ENCODE assay signal across 8 mouse cellular contexts in genomic region chr2:128817786-128818681, GRCm38 (mm10). TPM values are rescaled to one million over a fixed set of nuclear protein-coding genes. Genes with fewer than 3 reads are reported as not detected.
DNase-seq lines count a peak whose midpoint lies in the region; ATAC-seq and TF ChIP-seq lines count a peak whose summit lies in the region.

Tmem87b (plus strand) TSS chr2:128818118.

- peak within 1 kb of the TSS; percentile 72 for H3K9ac ChIP-seq in forebrain, embryonic 12.5 days
- H3K9ac ChIP-seq in heart, postnatal 0 days (replicated peaks; ENCODE audit: low read depth, low read length) = peak within 1 kb of the TSS; percentile 82
- peak within 1 kb of the TSS; percentile 80 for H3K9ac ChIP-seq in liver, embryonic 16.5 days (ENCODE audit: low read depth, low read length)
- peak within 1 kb of the TSS; percentile 86 for H3K9ac ChIP-seq in neural tube, embryonic 13.5 days

- DNase-seq in c-Kit-positive CD71-positive TER-119-positive erythroid progenitor cells, embryonic 14.5 days (ENCODE audit: low spot score) = peak; percentile 92
- DNase-seq in heart, postnatal 0 days (ENCODE audit: low spot score) = peak; percentile 99
- peak; percentile 98 for DNase-seq in kidney, postnatal 4 days

- 0 out of 2 replicates have a peak, but pooled peaks have one; percentile 45 for TF ChIP-seq EP300 in heart, postnatal 0 days (IDR thresholded peaks at IDR 0.05; ENCODE audit: low read depth)

- peaks cover 17% of the 10 kb centered on the region for H3K27me3 ChIP-seq in E14TG2a.4 (ENCODE audit: insufficient read depth, low read length)
- H3K27me3 ChIP-seq in forebrain, embryonic 12.5 days = no peaks in the 10 kb centered on the region
- H3K27me3 ChIP-seq in heart, postnatal 0 days (ENCODE audit: control insufficient read depth, insufficient read depth, low read length) = no peaks in the 10 kb centered on the region
- H3K27me3 ChIP-seq in liver, embryonic 16.5 days (ENCODE audit: control insufficient read depth, insufficient read depth, low read depth, low read length) = no peaks in the 10 kb centered on the region
- no peaks in the 10 kb centered on the region for H3K27me3 ChIP-seq in neural tube, embryonic 13.5 days
- H3K27me3 ChIP-seq in testis, adult 2 months (ENCODE audit: control insufficient read depth, insufficient read depth, low read length) = no peaks in the 10 kb centered on the region

- TF ChIP-seq POLR2A in testis, adult 2 months (IDR thresholded peaks at IDR 0.05; ENCODE audit: control insufficient read depth, low read depth, low read length) = peak; percentile 92

- peak within 1 kb of the TSS; percentile 94 for H3K4me3 ChIP-seq in E14TG2a.4 (replicated peaks; ENCODE audit: low read length)
- H3K4me3 ChIP-seq in forebrain, embryonic 12.5 days (replicated peaks) = peak within 1 kb of the TSS; percentile 71
- H3K4me3 ChIP-seq in heart, postnatal 0 days (ENCODE audit: low read depth, low read length) = peak within 1 kb of the TSS; percentile 97
- peak within 1 kb of the TSS; percentile 94 for H3K4me3 ChIP-seq in liver, embryonic 16.5 days (ENCODE audit: low read depth, low read length)
- H3K4me3 ChIP-seq in neural tube, embryonic 13.5 days = peak within 1 kb of the TSS; percentile 69
- H3K4me3 ChIP-seq in testis, adult 2 months (ENCODE audit: control insufficient read depth, low read depth, low read length) = peak within 1 kb of the TSS; percentile 91

- peaks cover 47% of the 10 kb centered on the region for H3K4me1 ChIP-seq in E14TG2a.4 (replicated peaks; ENCODE audit: low read depth, low read length)
- peaks cover 14% of the 10 kb centered on the region for H3K4me1 ChIP-seq in forebrain, embryonic 12.5 days
- peaks cover 7% of the 10 kb centered on the region; the same call in 1 of the 2 replicates for H3K4me1 ChIP-seq in heart, postnatal 0 days (ENCODE audit: control insufficient read depth, insufficient read depth)
- H3K4me1 ChIP-seq in liver, embryonic 16.5 days (ENCODE audit: control insufficient read depth, low read depth, low read length) = peaks cover 18% of the 10 kb centered on the region
- H3K4me1 ChIP-seq in neural tube, embryonic 13.5 days (replicated peaks) = peaks cover 35% of the 10 kb centered on the region
- H3K4me1 ChIP-seq in testis, adult 2 months (ENCODE audit: control insufficient read depth, insufficient read depth, low read length) = peaks cover 2% of the 10 kb centered on the region; the same call in 1 of the 2 replicates

- under 1% methylated on average over 59 of the region's 59 CpGs for WGBS in forebrain, embryonic 12.5 days
- WGBS in heart, postnatal 0 days = under 1% methylated on average over 59 of the region's 59 CpGs
- WGBS in liver, embryonic 16.5 days (ENCODE audit: insufficient replicate concordance) = under 1% methylated on average over 59 of the region's 59 CpGs
- WGBS in neural tube, embryonic 13.5 days = under 1% methylated on average over 58 of the region's 59 CpGs

- H3K36me3 ChIP-seq in E14TG2a.4 (ENCODE audit: insufficient read depth, low read length) = no peaks in the 10 kb centered on the region
- no peaks in the 10 kb centered on the region for H3K36me3 ChIP-seq in forebrain, embryonic 12.5 days (replicated peaks)
- no peaks in the 10 kb centered on the region for H3K36me3 ChIP-seq in heart, postnatal 0 days (replicated peaks; ENCODE audit: control insufficient read depth, insufficient read depth, low read length)
- H3K36me3 ChIP-seq in liver, embryonic 16.5 days (ENCODE audit: control insufficient read depth, insufficient read depth) = no peaks in the 10 kb centered on the region
- H3K36me3 ChIP-seq in neural tube, embryonic 13.5 days = no peaks in the 10 kb centered on the region
- H3K36me3 ChIP-seq in testis, adult 2 months (ENCODE audit: control insufficient read depth, insufficient read depth, low read length) = no peaks in the 10 kb centered on the region

- H3K4me2 ChIP-seq in forebrain, embryonic 12.5 days = peak within 1 kb of the TSS; percentile 62
- peak within 1 kb of the TSS; percentile 81 for H3K4me2 ChIP-seq in heart, postnatal 0 days (ENCODE audit: low read depth, low read length)
- H3K4me2 ChIP-seq in liver, embryonic 16.5 days (ENCODE audit: low read depth, low read length) = peak within 1 kb of the TSS; percentile 95
- peak within 1 kb of the TSS; percentile 78 for H3K4me2 ChIP-seq in neural tube, embryonic 13.5 days

- H3K9me3 ChIP-seq in E14TG2a.4 (ENCODE audit: low read length) = no peaks in the 10 kb centered on the region
- no peaks in the 10 kb centered on the region for H3K9me3 ChIP-seq in forebrain, embryonic 12.5 days
- H3K9me3 ChIP-seq in heart, postnatal 0 days (replicated peaks; ENCODE audit: control insufficient read depth, low read length) = no peaks in the 10 kb centered on the region
- H3K9me3 ChIP-seq in liver, embryonic 16.5 days (replicated peaks; ENCODE audit: control insufficient read depth, low read length) = no peaks in the 10 kb centered on the region
- H3K9me3 ChIP-seq in neural tube, embryonic 13.5 days = no peaks in the 10 kb centered on the region

- no peak for TF ChIP-seq CTCF in E14TG2a.4 (conservative IDR thresholded peaks at IDR 0.05; ENCODE audit: low read length)
- 0 out of 2 replicates have a peak, but pooled peaks have one; percentile 6 for TF ChIP-seq CTCF in heart, postnatal 0 days (IDR thresholded peaks at IDR 0.05; ENCODE audit: low read depth)
- no peak for TF ChIP-seq CTCF in testis, adult 2 months (IDR thresholded peaks at IDR 0.05; ENCODE audit: control insufficient read depth, insufficient read depth, insufficient replicate concordance, low read depth, low read length)

- peak within 1 kb of the TSS; percentile 96 for H3K27ac ChIP-seq in forebrain, embryonic 12.5 days
- peak within 1 kb of the TSS; percentile 96 for H3K27ac ChIP-seq in heart, postnatal 0 days (ENCODE audit: low read depth)
- peak within 1 kb of the TSS; percentile 95 for H3K27ac ChIP-seq in liver, embryonic 16.5 days (ENCODE audit: low read length)
- H3K27ac ChIP-seq in neural tube, embryonic 13.5 days (replicated peaks) = peak within 1 kb of the TSS; percentile 92
- peak within 1 kb of the TSS; percentile 84 for H3K27ac ChIP-seq in testis, adult 2 months (ENCODE audit: control insufficient read depth, insufficient read depth, low read depth, low read length)

- peak; percentile 92 for ATAC-seq in forebrain, embryonic 12.5 days (ENCODE audit: low FRiP score)
- peak; percentile 94 for ATAC-seq in heart, postnatal 0 days (ENCODE audit: insufficient read depth, low read depth)
- peak; percentile 87 for ATAC-seq in liver, embryonic 16.5 days (ENCODE audit: low read depth)
- ATAC-seq in neural tube, embryonic 13.5 days (ENCODE audit: low read depth) = peak; percentile 94

RNA-seq across cellular contexts. Expression of gene Tmem87b, which starts in this region (rescaled TPM):
- polyA plus RNA-seq in forebrain, embryonic 12.5 days (2016; fragmentation: Nextera tagmentation; extraction: Ambion mirVana) = 29.3 and 30.8 TPM in 2 replicates
- 23.7 and 27.9 TPM in 2 replicates for total RNA-seq in heart, postnatal 0 days (2014; rRNA removed; ENCODE audit: low replicate concordance)
- 25.8 and 29.5 TPM in 2 replicates for polyA plus RNA-seq in heart, postnatal 0 days (2015; fragmentation: Nextera tagmentation; extraction: Ambion mirVana)
- polyA plus RNA-seq in liver, embryonic 16.5 days (2015; fragmentation: Nextera tagmentation; extraction: Ambion mirVana) = 9.3 and 10.5 TPM in 2 replicates
- polyA plus RNA-seq in neural tube, embryonic 13.5 days (2015; fragmentation: Nextera tagmentation; extraction: Ambion mirVana) = 35.6 and 37.4 TPM in 2 replicates
- 5.2 and 6.5 TPM in 2 replicates for polyA plus RNA-seq in testis, adult 2 months (2012; rRNA removed)

Comparison
In these comparisons a context has a peak if more than half of its experiments do, and no peak if none do; other contexts are left out.
1. Peak in every context shown above with its lines: DNase-seq, ATAC-seq, H3K4me3 ChIP-seq and H3K27ac ChIP-seq.